Mouse (Mus musculus): ENCODE measurements around the gene Chn2.

DNA sequence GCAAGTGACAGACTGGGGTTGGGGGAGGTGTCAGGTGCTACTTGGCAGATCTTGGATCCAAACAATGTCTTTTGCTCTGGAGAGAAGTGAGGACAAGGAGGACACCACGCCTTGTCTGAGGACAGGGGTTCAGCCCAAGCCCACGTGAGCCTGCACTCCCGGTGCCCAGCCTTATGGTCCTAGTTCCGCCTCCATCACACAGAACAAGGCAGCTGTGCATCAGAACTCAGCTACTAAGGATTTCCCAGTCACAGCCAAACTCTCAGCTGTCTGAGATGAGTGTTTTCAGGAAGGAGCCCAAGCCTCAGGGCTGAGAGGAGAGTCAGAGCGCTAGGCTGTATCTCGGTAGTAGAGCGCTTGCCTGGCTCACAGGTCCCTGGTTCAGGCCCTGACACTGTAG lies 214.5 kb downstream of the Chn2 start:
- no peak for TF ChIP-seq POLR2A (IDR thresholded peaks at IDR 0.05; ENCODE audit: insufficient read depth, low read length)
- TF ChIP-seq CTCF (IDR thresholded peaks at IDR 0.05; ENCODE audit: low read depth, low read length) = no peak
- TF ChIP-seq EP300 (IDR thresholded peaks at IDR 0.05; ENCODE audit: insufficient read depth, low read depth, low read length) = no peak
